Mouse (Mus musculus): Measurements from ENCODE around the gene Chrna3. TPM values are rescaled to one million over a fixed set of nuclear protein-coding genes. Genes with fewer than 3 reads are reported as not detected.
A peak's percentile ranks its signal among the peaks of the same experiment; 100 is the strongest.

The Chrna3 gene
- not detected in 2 replicates for total RNA-seq (2017)

DNA sequence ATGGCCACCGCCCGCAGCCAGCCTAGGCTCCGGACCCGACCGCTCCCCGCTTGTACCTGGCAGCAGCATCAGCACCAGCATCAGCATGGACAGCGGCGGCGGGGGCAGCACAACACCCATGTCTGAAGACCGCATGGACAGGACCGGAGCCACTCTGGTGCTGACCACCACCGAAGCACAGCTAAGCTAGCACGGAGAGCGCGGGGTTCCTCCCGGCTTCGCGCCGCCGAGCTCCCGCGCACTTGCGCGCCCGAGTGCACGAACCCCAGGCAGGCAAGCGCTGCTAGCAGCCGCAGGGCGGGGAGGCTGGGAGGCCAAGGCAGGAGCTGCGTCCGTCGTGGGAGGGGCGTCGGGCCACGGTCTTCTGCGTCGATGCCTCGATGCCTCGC is at the start of gene Chrna3:
Gene Chrna3, minus strand, starts transcription at position 288 of the 389 bp plus-strand sequence.
- no peak for ATAC-seq (replicated peaks; ENCODE audit: low read depth, poor library complexity, severe bottlenecking)

DNA sequence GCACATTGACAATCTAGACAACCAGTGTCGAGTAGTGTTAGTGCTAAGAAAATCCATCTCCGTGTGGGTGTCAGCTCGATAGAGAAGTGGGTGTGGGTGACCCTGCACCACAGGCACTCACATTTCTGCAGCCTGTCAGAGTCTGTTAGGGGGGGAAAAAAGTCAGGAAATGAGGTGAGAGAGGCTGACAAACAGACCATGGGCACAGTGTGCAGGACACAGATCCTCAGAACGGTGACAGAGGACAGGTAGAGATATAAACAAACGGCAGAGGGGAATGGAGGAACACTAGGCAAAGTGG is 41.6 kb upstream of the Chrna3 start:
- ATAC-seq (replicated peaks; ENCODE audit: low read depth, poor library complexity, severe bottlenecking), result no peak; the same call in 1 of the 2 replicates

DNA sequence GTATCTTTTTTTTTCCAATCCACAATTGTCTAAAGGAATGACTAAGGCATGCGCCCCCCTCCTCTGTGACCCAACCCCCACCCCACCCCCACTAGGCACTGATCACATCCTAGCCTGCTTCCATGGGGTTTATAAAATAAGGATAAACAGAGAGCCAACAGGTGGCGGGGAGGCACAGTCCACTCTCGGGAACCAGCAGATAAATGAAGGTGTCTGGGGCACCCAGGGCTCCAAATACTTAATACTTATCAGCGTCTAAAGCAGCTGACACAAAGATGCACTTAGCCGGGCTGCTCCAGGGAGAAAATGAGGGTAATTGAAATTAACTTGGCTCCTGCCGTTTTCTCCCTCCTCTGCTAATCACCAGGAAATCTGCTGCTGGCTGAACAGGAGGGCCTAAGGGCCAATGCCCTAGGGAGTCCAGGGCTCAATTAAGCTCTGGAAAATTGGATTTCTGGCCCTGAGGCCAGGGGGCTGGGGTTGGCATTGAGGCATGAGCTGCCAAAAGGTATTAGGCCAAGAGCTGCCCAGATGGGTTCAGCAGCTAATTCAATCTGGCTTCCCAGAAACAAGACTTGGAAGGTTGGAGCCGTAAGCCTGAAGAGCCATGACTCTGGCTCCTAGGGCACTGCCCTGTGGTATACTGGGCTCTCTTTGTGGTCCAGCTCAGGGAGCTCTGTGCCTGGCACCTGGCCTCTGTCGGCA is 41.0 kb upstream of the Chrna3 start:
- no peak for ATAC-seq (replicated peaks; ENCODE audit: low read depth, poor library complexity, severe bottlenecking)

DNA sequence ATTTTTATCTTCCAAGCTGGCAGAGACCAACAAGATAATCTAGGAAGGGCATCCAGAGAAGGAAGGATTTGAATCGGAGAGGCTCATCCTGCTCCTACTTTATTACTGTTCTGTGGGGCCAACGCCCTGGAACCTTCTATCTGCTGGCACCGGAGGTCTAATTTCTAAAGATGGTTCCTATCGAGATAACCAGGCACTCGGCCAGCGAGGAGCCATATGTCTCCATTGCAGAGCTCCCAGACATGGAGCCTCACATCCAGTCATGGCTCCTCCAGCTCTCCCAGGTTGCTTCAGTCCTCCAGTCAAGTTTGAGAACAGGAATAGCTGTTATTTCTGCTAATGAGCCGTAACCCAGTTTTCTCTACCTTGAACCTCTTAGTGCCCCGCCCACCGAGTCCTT is 38.9 kb upstream of the Chrna3 start:
- no peak for ATAC-seq (replicated peaks; ENCODE audit: low read depth, poor library complexity, severe bottlenecking)

DNA sequence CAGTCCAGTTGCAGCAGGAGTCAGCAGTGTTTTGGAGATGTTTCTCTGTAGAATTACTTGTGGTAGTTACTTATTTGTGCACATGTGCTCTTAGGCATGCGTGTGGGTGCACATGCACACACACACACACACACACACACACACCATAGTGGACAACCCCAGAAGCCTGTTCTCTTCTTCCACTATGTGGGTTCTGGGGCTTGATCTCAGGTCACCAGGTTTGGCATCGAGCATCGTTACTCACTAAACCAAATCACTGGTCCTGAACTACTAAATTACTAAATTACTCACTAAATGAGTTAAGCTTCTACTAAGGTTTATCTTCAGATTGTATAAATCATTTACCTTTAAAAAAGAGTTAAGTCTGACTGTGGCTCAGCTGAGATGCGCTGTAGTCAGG is 31.7 kb upstream of the Chrna3 start:
- ATAC-seq (replicated peaks; ENCODE audit: low read depth, poor library complexity, severe bottlenecking), result no peak

DNA sequence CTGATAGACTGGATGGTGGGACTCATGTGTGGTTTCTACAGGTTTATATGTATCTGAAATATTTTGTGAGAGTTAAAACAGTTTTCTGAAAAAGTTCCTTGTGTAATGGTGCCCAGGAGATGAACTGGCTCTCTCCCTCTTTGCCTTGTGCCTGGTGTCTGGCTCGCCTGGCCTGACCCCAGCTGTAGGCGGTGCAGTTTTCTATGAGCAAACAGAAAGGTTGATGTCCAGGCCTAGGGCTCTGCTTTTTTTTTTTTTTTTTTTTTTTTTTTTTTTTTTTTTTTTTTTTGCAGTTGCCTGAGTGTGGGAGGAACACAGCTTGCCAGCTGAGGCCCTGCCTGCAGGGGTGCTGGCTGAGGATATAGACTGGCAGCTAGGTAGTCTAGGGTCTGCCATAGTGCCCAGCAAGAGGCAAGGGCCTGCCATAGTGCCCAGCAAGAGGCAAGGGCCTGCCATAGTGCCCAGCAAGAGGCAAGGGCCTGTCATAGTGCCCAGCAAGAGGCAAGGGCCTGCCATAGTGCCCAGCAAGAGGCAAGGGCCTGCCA is 29.1 kb upstream of the Chrna3 start:
- ATAC-seq (replicated peaks; ENCODE audit: low read depth, poor library complexity, severe bottlenecking), result no peak

DNA sequence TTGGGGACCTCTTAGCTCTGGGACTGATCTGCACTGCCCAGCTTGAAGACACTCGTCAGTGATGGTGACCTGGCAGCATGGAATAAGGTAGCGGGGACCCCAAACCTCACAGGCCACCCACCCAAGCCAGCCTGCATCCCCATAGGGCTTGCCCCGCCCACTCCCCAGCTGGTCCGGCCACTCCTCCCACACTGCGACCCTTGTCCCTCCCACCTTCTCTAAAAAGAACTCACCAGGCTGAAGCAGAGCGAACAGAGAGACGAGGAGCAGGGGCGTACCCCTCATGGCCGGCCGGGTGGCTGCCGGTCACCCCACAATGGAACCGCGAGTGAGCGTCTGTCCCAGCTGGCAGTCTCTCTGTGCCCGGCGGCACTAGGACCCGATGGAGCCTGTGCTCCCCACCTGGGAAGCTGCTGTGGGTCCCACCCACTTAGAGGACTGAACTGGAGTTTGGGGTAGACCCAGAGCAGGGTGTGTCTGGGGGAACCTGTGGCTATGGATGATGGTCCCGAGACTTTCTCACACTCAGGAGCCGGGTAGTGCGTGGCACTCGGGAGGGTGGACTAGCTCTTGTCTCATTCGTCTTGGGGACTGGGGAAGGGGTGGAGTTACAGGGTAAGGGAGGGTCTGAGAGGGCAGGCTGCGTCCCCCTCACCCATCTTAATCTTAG is 22.0 kb upstream of the Chrna3 start, which contains the start of gene Chrnb4:
Gene Chrnb4, minus strand, starts transcription at position 569 of the 670 bp plus-strand sequence.
- peak; percentile 42 for ATAC-seq (replicated peaks; ENCODE audit: low read depth, poor library complexity, severe bottlenecking)

DNA sequence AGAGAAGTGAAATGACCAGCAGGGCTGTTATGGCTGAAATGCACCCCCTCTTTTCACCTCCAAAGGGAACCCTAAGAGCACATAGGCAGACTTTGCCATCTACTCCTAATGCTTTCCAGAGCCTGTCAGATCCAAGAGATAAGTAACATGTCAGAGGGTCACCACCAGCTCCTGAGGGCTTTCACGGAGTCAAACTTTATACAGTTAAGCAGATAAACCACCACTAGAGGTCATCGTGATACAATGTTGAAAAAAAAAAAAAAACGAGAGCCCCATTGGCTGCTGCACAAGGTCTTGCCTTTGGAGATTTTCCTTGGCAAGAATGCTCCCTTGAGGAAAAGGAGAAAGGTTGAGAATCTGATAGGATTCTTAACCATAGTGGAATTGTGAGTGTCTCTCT is 20.4 kb upstream of the Chrna3 start:
- ATAC-seq (replicated peaks; ENCODE audit: low read depth, poor library complexity, severe bottlenecking), result peak; percentile 38; the same call in 1 of the 2 replicates

DNA sequence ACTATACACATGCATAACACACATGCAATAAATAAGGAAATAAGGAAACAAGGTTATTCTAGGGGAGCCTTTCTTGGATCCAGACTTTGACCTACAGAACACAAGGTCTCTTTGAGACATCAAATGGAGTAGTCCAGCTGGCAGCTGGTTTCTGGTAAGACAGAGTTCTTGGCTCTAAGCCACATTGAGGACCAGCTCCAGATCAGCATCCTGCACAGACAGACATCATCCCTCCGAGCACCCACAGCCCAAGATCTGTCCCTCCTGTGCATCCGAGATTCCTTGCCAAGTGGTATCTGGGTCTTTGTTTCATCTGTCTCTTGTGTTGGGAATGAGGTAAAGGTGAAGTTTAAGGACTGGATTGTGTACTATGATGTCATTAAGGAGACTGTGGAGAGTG is 18.6 kb upstream of the Chrna3 start:
- no peak for ATAC-seq (replicated peaks; ENCODE audit: low read depth, poor library complexity, severe bottlenecking)

DNA sequence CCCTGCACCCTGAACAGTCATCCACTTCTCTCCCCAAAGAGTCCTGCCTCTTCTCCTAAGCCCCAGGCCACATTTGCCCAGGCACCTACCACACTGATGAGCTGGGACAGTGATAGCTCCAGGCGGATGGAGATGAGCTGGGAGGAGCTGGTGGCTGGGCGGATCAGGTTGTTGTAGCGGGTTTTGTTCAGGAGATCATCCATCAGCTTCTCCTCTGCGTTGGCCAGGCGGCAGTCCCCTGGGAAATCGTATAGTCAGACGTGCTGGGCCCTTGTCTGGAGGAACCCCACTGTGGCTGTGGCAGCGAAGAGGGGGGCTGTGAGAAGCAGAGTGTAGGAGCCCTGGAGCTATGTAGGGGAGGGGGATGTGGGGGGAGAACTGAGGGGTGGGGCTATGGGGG is 17.3 kb upstream of the Chrna3 start:
- no peak for ATAC-seq (replicated peaks; ENCODE audit: low read depth, poor library complexity, severe bottlenecking)

DNA sequence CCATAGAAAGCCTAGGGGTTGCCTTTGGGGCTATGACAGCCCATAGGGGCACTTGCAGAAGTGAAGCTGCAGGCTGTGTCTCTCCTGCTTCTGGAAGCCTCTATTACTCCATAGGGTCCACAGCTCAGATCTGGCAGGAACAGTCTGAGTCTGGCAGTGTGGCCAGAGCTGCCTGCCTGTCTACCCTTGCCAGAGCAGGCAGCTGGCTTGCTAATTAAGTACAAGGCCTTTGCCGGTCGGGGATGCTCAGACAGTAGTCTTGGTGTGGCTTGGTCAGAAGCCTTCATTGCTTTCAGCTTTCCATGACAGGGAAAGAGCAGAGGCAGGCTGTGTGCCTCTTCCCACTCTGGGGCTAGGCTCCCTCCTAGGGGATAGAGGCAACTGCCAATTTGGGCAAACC is 15.0 kb upstream of the Chrna3 start:
- ATAC-seq (replicated peaks; ENCODE audit: low read depth, poor library complexity, severe bottlenecking), result no peak

DNA sequence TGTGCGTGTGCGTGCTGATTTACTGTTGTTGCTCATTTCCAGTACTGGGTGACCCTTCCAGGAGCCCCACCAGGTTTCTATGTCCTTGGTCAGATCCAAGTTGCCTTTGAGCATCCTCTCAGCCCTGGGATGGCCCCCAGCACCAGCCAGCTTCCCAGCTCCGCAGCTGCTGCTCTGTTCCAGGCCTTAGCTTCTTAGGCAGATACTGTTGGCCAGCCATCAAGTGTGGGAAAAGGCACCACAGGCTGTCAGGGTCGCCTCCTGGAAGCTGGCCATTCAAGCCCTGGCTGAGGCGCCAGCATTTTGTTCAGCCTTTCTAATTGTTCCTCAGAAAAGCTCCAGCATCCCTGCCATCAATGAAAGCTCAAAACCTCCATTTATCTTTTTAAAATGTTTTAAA is 13.6 kb upstream of the Chrna3 start:
- no peak for ATAC-seq (replicated peaks; ENCODE audit: low read depth, poor library complexity, severe bottlenecking)

DNA sequence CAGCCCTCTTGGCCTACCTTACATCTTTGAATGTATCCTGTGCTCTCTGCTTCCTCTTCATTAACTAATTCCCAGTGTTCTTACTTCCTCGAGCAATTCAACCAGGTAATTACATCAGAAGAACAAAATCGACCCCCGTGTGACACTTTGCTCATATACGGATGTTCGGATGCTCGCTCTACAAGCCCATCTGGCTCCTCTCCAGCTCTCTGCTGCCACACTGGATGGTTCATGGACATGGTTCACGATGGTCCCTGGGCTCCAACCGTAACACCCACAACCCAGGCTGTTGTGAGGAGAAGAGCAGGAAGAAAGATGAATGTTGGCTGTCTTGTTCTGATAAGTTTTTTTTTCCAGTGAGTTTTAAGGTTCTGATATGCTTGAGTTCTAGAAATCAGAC is 12.6 kb upstream of the Chrna3 start:
- ATAC-seq (replicated peaks; ENCODE audit: low read depth, poor library complexity, severe bottlenecking), result no peak

DNA sequence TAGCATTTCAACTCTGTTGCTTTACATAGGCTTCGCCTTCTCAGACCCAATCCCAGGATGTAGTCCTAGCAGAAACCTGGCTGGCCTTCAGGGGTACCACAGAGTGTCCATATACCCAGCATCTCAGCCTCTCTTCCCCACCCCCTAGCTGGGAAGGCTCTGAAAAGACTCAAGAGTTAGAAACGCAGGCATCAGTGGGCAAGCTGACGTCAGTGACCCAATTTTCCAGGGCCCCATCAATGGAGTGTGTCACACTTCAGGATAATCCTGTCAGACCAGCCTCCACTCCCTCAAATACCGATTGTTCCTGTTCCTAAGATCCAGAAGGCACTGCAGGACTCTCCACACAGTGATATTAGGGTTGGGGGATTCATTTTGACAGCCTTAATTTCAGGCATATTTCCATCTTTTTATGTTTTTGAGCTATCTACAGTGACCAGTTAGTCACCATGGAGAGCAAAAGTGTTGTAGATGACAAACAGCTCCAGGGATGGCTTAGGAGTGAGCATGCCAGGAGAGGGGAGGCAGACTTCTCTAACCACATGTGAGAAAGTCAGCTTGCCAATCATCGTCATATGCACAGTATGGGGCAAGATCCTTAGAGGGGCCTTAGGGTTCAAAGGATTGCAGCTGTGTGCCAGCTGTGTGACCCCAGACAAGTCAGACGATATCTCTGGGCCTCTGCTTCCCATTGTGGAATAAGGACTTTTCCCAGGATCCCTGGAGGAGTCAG is 5.2 kb upstream of the Chrna3 start:
- ATAC-seq (replicated peaks; ENCODE audit: low read depth, poor library complexity, severe bottlenecking), result no peak

DNA sequence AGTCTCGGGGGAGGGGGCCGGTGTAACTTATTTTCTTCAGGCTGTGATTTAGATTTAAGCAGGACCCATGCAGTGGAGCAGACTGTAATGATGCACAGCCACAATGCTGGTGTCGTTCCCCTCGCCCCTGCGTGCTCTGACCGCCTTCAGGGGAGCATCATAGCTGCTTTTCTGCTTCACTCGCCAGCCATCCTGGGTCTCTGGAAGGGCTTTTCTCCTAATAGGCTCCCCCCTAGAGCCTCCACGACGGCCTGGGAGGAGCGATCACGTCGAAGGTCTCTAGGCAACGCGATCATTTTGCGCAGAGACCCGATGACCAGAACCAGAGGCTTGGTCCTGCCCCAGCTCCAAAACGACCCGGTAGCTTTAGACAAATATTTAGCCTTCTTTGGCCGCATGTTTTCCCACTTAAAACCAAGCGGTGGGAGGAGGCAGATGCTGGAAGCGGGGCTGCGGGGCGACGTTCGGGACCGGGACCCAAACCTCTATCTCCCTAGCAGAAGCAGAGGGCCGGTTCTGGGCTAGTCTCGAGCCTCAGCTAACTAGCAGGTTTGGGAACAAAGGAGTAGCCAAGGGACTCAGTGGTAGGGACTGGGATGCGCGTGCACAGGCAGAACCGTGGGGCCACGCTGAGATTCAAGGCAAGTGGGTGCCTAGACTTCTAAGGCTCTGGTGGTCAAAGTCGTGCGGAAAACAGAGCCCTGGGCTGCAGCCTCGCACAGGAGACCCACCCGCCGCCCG is 658 bp downstream of the Chrna3 start:
- ATAC-seq (replicated peaks; ENCODE audit: low read depth, poor library complexity, severe bottlenecking), result no peak

DNA sequence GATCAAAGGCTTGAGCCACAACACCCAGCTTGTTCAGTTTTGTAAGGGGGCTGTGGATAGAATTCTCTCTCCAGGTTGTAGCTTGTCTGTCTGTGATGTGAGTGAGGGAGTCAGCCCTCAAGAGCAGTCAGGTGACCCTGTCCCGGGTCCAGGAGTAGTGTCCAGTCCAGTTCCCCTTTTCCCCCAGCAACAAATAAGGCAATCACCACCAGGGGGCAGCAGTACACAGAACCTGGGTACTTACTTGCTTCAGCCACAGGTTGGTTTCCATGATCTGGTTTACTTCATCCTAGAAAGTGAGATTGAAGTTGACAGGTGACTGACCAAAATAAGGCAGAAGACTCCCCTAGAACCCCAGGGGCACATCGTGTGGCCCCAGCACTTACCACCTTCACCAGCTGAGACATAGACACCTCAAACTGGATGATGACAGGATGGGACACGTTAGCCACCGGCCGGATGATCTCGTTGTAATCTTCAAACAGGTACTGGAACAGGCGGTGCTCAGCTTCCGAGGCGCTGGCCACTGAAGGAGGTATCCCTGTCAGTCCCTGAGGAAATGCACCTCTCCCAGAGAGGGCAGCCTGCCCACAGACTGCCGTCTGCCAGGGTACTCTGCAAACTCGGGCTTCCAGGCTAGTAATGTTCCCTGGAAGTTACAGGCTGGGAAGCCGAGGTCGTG is 2.3 kb downstream of the Chrna3 start:
- peak; percentile 88 for ATAC-seq (replicated peaks; ENCODE audit: low read depth, poor library complexity, severe bottlenecking)

DNA sequence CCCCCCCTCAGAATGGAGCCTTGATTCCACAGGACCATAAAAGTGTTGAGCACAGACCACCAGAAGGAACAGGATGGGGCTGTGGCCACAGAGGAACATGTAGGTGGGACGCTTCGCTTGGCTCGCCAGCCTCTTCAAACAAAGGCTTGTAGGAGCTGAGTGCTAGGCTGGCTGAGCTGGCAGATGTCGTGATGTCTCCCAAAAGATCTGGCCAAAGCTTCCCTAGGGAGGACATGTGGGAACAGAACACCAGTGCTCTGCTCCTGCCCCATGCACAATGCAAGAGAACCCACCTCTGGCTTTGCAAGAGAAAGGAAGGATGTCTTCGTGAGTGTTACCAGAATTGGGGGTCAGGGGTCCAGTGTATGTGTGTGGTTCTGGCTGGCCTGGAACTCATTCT is 3.0 kb downstream of the Chrna3 start:
- ATAC-seq (replicated peaks; ENCODE audit: low read depth, poor library complexity, severe bottlenecking), result no peak

DNA sequence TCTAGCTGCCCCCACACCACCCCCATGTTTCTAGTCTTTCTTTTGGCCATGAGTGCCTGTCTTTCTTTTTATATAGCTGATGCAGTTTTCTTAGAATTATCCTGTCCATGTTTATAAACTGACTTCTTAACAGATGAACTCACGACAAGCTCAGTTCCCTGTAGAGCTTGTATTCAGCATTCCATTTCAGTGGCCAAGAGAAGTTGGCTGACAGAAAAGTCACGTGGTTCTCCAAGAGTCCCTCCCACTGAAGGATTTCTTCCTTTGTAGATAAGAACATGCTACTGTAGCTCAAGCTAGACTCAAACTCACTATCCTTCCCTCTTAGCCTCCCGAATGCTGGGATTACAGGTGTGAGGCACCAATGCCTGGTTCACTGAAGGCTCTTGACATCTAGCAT is 9.4 kb downstream of the Chrna3 start:
- no peak for ATAC-seq (replicated peaks; ENCODE audit: low read depth, poor library complexity, severe bottlenecking)

DNA sequence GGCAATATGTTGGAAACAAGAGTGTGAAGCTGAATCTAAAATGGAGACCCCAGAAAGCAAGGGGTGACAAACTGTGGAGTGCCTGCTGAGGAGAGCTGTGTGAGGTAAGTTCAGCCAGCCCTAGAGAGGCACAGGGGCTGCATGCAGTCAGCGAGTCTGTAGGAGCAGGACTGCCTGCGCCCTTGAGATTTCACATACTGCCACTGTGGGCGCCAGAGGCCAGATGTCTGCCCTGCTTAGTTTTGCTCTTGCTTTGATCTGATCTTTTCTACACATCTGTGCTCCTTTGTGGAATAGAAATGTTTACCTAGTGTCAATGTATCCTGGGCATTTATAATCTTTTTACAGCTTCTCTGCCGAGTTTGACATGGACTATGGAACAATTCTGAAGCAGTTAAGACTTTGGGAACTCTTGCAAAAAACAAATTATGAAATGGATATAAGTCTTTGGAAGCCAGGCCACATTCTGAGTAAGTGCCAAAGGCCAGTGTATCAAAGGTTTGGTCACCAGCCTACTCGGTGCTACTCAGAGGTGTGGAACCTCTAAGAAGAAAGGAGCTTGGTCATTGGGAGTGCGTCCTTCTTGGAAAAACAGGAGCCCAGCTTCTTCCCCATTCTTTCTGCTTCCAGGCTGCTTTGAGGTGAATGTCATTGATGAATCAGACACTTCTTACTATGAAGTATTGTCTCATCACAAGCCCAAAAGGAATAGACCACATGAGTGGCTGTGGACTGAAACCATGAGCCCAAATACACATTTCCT is 15.6 kb downstream of the Chrna3 start:
- no peak for ATAC-seq (replicated peaks; ENCODE audit: low read depth, poor library complexity, severe bottlenecking)
